Mouse (Mus musculus): ENCODE data around the gene Mcm6. TPM values are rescaled to one million over a fixed set of nuclear protein-coding genes. Genes with fewer than 3 reads are reported as not detected.
"Not testable (repeated sequence)": the region's sequence is repeated elsewhere in the genome, so short reads cannot be mapped to it uniquely, and the experiment has no call there.

Gene Mcm6
- polyA plus RNA-seq, 1 experiment from 2014 or later = 187 TPM

- no peak overlapping the region for H3K9ac ChIP-seq
- H3K9me3 ChIP-seq (replicated peaks) = no peaks in the 10 kb centered on the region
- H3K4me1 ChIP-seq (replicated peaks) = peaks cover 13% of the 10 kb centered on the region
- no peaks in the 10 kb centered on the region for H3K27me3 ChIP-seq (replicated peaks)
- H3K4me3 ChIP-seq = no peak overlapping the region
- H3K36me3 ChIP-seq = peaks cover 51% of the 10 kb centered on the region
- ATAC-seq (ENCODE audit: insufficient number of reproducible peaks, low FRiP score) = no peak
- WGBS = 79% methylated on average over 1 of the region's 1 CpGs
- no peak overlapping the region for H3K27ac ChIP-seq (ENCODE audit: poor library complexity, severe bottlenecking)
- H3K4me2 ChIP-seq = no peak overlapping the region
These were observed 32.3 kb downstream of the Mcm6 start for GRCm38 (mm10) chr1:128327165-128327564.

- H3K4me3 ChIP-seq = no peak overlapping the region
- H3K9ac ChIP-seq = no peak overlapping the region
- WGBS = 85% methylated on average over 2 of the region's 2 CpGs
- H3K27ac ChIP-seq (ENCODE audit: poor library complexity, severe bottlenecking) = no peak overlapping the region
- no peak overlapping the region for H3K4me2 ChIP-seq
- ATAC-seq (ENCODE audit: insufficient number of reproducible peaks, low FRiP score) = no peak
- H3K27me3 ChIP-seq (replicated peaks) = no peaks in the 10 kb centered on the region
- peaks cover 13% of the 10 kb centered on the region for H3K4me1 ChIP-seq (replicated peaks)
- peaks cover 27% of the 10 kb centered on the region for H3K36me3 ChIP-seq
- no peaks in the 10 kb centered on the region for H3K9me3 ChIP-seq (replicated peaks)
These were observed 34.7 kb downstream of the Mcm6 start for GRCm38 (mm10) chr1:128324776-128325175.

- 72% methylated on average over 8 of the region's 8 CpGs for WGBS
- no peak overlapping the region for H3K27ac ChIP-seq (ENCODE audit: poor library complexity, severe bottlenecking)
- no peaks in the 10 kb centered on the region for H3K9me3 ChIP-seq (replicated peaks)
- H3K9ac ChIP-seq = no peak overlapping the region
- H3K36me3 ChIP-seq = peaks cover 19% of the 10 kb centered on the region
- H3K4me3 ChIP-seq = no peak overlapping the region
- no peak for ATAC-seq (ENCODE audit: insufficient number of reproducible peaks, low FRiP score)
- H3K4me1 ChIP-seq (replicated peaks) = peaks cover 13% of the 10 kb centered on the region
- no peak overlapping the region for H3K4me2 ChIP-seq
- H3K27me3 ChIP-seq (replicated peaks) = no peaks in the 10 kb centered on the region
These were observed 36.3 kb downstream of the Mcm6 start for GRCm38 (mm10) chr1:128323026-128323643.

DNA sequence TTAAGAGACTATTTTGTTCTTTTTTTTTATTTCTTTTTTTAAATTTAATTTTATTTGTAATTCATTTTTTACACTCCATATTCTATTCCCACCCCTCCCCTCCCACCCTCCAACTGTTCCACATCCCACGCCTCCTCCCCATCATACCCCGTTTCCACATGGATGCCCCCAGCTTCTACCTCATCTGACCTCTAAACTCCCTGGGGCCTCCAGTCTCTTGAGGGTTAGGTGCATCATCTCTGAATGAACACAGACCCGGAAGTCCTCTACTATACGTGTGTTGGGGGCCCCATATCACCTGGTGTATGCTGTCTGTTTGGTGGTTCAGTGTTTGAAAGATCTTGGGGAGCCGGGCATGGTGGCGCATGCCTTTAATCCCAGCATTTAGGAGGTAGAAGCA, 40.2 kb downstream of the Mcm6 start:
- not testable (repeated sequence) for H3K36me3 ChIP-seq; H3K27me3 ChIP-seq (replicated peaks); H3K9me3 ChIP-seq (replicated peaks); H3K9ac ChIP-seq; H3K4me3 ChIP-seq; H3K4me2 ChIP-seq; H3K27ac ChIP-seq (ENCODE audit: poor library complexity, severe bottlenecking); ATAC-seq (ENCODE audit: insufficient number of reproducible peaks, low FRiP score)
- 85% methylated on average over 6 of the region's 6 CpGs for WGBS
- H3K4me1 ChIP-seq (replicated peaks) = peaks cover 13% of the 10 kb centered on the region

DNA sequence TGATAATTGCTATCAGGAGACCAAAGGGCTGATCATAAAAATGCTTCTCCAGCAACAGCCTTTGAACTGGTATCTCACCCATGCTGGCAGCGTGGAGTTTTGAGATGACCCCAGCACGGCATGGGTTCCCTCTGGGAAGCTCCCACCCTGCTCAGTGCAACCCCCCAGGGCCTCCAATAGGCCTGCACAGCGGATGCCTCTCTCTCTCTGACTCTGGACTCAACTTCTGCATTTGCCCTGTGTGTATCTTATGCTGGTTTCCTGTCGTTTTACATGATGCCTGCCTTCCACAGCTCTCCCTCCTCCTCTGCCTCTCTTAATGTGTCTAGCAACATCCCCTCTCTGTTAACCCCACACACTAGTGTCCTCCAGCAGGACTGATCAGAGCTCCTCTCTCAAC, 44.8 kb downstream of the Mcm6 start:
- Histone ChIP-seq H3K4me1 (replicated peaks) (no peaks in the 10 kb centered on the region), H3K4me3 (no peak overlapping the region), H3K27ac (ENCODE audit: poor library complexity, severe bottlenecking) (no peak overlapping the region), H3K27me3 (replicated peaks) (no peaks in the 10 kb centered on the region), H3K9ac (no peak overlapping the region), H3K4me2 (no peak overlapping the region), H3K9me3 (replicated peaks) (no peaks in the 10 kb centered on the region), H3K36me3 (no peaks in the 10 kb centered on the region)
- 55% methylated on average over 4 of the region's 4 CpGs for WGBS
- no peak for ATAC-seq (ENCODE audit: insufficient number of reproducible peaks, low FRiP score)

GRCm38 (mm10) chr1:128309043-128309442, 50.4 kb downstream of the Mcm6 start:
- Histone ChIP-seq H3K4me1 (replicated peaks) (no peaks in the 10 kb centered on the region), H3K9ac (no peak overlapping the region), H3K4me2 (no peak overlapping the region), H3K4me3 (no peak overlapping the region), H3K27me3 (replicated peaks) (no peaks in the 10 kb centered on the region), H3K9me3 (replicated peaks) (no peaks in the 10 kb centered on the region), H3K36me3 (no peaks in the 10 kb centered on the region), H3K27ac (ENCODE audit: poor library complexity, severe bottlenecking) (no peak overlapping the region)
- ATAC-seq (ENCODE audit: insufficient number of reproducible peaks, low FRiP score) = no peak
- 64% methylated on average over 3 of the region's 3 CpGs for WGBS

GRCm38 (mm10) chr1:128303900-128304299, 55.6 kb downstream of the Mcm6 start:
- no peak overlapping the region for H3K4me2 ChIP-seq
- ATAC-seq (ENCODE audit: insufficient number of reproducible peaks, low FRiP score) = no peak
- H3K4me3 ChIP-seq = no peak overlapping the region
- no peaks in the 10 kb centered on the region for H3K9me3 ChIP-seq (replicated peaks)
- H3K9ac ChIP-seq = no peak overlapping the region
- H3K27ac ChIP-seq (ENCODE audit: poor library complexity, severe bottlenecking) = no peak overlapping the region
- WGBS = 83% methylated on average over 16 of the region's 16 CpGs
- no peaks in the 10 kb centered on the region for H3K4me1 ChIP-seq (replicated peaks)
- H3K36me3 ChIP-seq = no peaks in the 10 kb centered on the region
- no peaks in the 10 kb centered on the region for H3K27me3 ChIP-seq (replicated peaks)

DNA sequence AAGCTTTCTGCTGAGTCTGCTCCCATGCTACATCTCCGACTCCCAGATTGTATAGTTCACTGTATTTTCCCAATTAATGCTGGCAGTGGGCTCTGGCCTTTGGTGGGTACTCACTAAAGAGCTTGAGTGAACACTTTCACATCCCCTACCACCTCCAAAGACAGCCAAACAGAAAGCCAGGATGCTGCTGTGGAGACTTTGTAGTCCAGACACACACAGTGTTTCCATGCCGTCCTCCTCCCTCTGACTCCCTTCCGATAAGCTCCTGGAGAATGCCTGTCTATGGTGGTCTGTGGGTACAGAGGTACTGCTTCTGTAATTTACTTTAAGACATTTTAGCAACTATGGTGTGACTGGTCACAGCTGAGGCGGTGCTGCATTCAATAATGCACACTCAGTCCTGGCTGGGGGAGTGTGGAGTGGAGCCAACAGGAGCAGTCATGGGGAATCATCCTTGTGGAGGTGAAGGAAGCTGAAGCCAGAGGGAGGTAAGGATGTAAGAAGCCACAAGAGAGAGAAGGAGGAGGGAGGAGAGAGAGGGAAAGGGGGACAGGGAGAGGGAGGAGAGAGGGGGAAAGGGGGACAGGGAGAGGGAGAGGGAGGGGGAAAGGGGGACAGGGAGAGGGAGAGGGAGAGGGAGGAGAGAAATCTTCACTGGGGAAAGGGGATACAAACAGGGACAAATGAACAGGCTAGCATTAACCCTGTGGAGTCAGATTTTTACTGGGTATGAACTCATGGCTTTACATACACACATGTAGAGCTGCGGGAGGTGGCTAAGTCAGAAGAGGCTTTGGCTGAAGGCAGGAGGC, 63.5 kb downstream of the Mcm6 start:
- no peak for ATAC-seq (ENCODE audit: insufficient number of reproducible peaks, low FRiP score)
- WGBS = 72% methylated on average over 5 of the region's 5 CpGs
- no peak overlapping the region for H3K4me2 ChIP-seq
- H3K27me3 ChIP-seq (replicated peaks) = no peaks in the 10 kb centered on the region
- H3K9ac ChIP-seq = no peak overlapping the region
- no peak overlapping the region for H3K4me3 ChIP-seq
- no peaks in the 10 kb centered on the region for H3K36me3 ChIP-seq
- no peaks in the 10 kb centered on the region for H3K4me1 ChIP-seq (replicated peaks)
- H3K9me3 ChIP-seq (replicated peaks) = no peaks in the 10 kb centered on the region
- no peak overlapping the region for H3K27ac ChIP-seq (ENCODE audit: poor library complexity, severe bottlenecking)

DNA sequence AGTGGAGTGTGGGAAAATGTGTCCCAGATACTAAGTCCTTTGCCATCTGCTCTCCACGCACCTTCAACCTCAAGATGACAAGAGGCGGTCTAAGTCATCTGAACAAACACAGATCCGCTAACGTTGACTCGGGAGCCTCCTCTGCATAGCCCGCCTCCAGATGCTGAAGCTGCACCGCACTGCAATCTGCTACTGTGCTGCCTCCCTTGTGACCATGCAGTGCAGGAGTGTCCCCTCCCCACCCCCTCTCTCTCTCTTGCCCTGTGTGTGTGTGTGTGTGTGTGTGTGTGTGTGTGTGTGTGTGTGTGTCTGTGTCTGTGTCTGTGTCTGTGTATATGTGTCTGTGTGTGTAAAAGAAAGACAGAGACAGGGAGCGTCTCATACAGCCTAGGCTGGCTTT, 64.2 kb downstream of the Mcm6 start:
- no peaks in the 10 kb centered on the region for H3K36me3 ChIP-seq
- H3K4me2 ChIP-seq = no peak overlapping the region
- H3K27ac ChIP-seq (ENCODE audit: poor library complexity, severe bottlenecking) = no peak overlapping the region
- ATAC-seq (ENCODE audit: insufficient number of reproducible peaks, low FRiP score) = 0 out of 2 replicates have a peak, but pooled peaks have one; percentile 6
- no peaks in the 10 kb centered on the region for H3K9me3 ChIP-seq (replicated peaks)
- no peaks in the 10 kb centered on the region for H3K4me1 ChIP-seq (replicated peaks)
- no peak overlapping the region for H3K4me3 ChIP-seq
- H3K27me3 ChIP-seq (replicated peaks) = no peaks in the 10 kb centered on the region
- H3K9ac ChIP-seq = no peak overlapping the region
- 67% methylated on average over 8 of the region's 8 CpGs for WGBS

GRCm38 (mm10) chr1:128293524-128293923, 65.9 kb downstream of the Mcm6 start:
- Histone ChIP-seq H3K36me3 (no peaks in the 10 kb centered on the region), H3K27me3 (replicated peaks) (no peaks in the 10 kb centered on the region), H3K9me3 (replicated peaks) (no peaks in the 10 kb centered on the region), H3K27ac (ENCODE audit: poor library complexity, severe bottlenecking) (no peak overlapping the region), H3K4me3 (no peak overlapping the region), H3K9ac (no peak overlapping the region), H3K4me1 (replicated peaks) (no peaks in the 10 kb centered on the region), H3K4me2 (no peak overlapping the region)
- WGBS = 81% methylated on average over 12 of the region's 12 CpGs
- ATAC-seq (ENCODE audit: insufficient number of reproducible peaks, low FRiP score) = no peak

DNA sequence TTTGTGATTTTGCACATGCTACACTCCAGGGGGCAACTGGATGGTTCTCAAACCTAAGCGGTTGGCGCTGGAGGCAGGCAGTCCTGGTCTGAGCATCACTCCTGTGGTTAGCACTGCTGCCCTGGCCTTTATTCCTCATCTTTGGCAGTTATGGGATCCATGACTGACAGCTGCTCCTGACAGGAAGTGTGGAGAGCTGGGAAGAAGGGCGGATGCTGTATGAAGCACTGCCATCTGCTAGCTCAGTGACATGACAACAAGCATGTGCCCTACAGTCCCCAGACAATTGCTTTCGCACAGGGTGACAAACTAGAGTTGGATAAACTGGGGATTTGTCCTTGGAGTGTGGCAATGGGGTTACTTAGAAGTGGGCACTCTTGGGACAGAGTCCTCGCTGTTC, 69.2 kb downstream of the Mcm6 start:
- Histone ChIP-seq H3K4me2 (no peak overlapping the region), H3K4me1 (replicated peaks) (no peaks in the 10 kb centered on the region), H3K9ac (no peak overlapping the region), H3K27me3 (replicated peaks) (no peaks in the 10 kb centered on the region), H3K36me3 (no peaks in the 10 kb centered on the region), H3K9me3 (replicated peaks) (no peaks in the 10 kb centered on the region), H3K4me3 (no peak overlapping the region), H3K27ac (ENCODE audit: poor library complexity, severe bottlenecking) (no peak overlapping the region)
- 84% methylated on average over 5 of the region's 5 CpGs for WGBS
- no peak for ATAC-seq (ENCODE audit: insufficient number of reproducible peaks, low FRiP score)

Measured in heart, embryonic 12.5 days (tissue).